Mouse (Mus musculus): ENCODE measurements around the gene H2al1j. TPM values are rescaled to one million over a fixed set of nuclear protein-coding genes. Genes with fewer than 3 reads are reported as not detected.

The H2al1j gene
- not detected for polyA plus RNA-seq (2014; fragmentation: Illumina TruSeq; extraction: RNeasy Lipid Tissue Mini Kit (QIAGEN cat#74804); ENCODE audit: insufficient read depth, low read depth, low replicate concordance)

GRCm38 (mm10) chrX:11327522-11327921 is at the start of gene H2al1j:
H2al1j (plus strand) TSS chrX:11327822.

GRCm38 (mm10) chrX:11298957-11299356 is 28.7 kb upstream of the H2al1j start, which contains the start of gene H2al1a:
H2al1a (plus strand) TSS chrX:11299257.

DNA sequence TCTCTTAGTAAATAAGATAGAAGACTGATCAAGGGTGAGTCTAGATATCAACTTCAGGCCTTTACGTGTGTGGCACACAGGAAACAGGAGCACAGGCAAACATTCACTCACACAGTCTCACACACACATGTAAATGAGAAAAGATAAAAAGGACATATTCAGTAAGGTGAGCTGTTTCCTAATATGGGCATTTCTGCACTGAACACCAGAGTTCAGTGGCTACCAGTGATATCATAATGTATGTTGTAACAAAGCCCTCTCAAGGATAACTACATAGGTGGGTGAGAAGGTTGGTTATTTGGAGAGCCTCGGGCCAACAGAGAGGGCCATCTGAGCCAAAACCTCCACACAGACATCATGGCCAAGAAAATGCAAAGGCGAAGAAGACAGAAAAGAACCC is 25.5 kb upstream of the H2al1j start, which contains the start of gene H2al1b:
Gene H2al1b (plus strand): TSS at position 301 of the 400 bp plus-strand sequence.

DNA sequence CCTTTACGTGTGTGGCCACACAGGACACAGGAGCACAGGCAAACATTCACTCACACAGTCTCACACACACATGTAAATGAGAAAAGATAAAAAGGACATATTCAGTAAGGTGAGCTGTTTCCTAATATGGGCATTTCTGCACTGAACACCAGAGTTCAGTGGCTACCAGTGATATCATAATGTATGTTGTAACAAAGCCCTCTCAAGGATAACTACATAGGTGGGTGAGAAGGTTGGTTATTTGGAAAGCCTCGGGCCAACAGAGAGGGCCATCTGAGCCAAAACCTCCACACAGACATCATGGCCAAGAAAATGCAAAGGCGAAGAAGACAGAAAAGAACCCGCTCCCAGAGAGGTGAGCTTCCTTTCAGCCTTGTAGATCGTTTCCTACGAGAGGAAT is 22.3 kb upstream of the H2al1j start, which contains the start of gene H2al1c:
Gene H2al1c (plus strand): TSS at position 301 of the 400 bp plus-strand sequence.

GRCm38 (mm10) chrX:11308524-11308923 is 19.1 kb upstream of the H2al1j start, which contains the start of gene H2al1d:
H2al1d (plus strand) TSS chrX:11308824.

DNA sequence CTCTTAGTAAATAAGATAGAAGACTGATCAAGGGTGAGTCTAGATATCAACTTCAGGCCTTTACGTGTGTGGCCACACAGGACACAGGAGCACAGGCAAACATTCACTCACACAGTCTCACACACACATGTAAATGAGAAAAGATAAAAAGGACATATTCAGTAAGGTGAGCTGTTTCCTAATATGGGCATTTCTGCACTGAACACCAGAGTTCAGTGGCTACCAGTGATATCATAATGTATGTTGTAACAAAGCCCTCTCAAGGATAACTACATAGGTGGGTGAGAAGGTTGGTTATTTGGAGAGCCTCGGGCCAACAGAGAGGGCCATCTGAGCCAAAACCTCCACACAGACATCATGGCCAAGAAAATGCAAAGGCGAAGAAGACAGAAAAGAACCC is 16.0 kb upstream of the H2al1j start, which contains the start of gene H2al1e:
Gene H2al1e (plus strand): TSS at position 301 of the 400 bp plus-strand sequence.

DNA sequence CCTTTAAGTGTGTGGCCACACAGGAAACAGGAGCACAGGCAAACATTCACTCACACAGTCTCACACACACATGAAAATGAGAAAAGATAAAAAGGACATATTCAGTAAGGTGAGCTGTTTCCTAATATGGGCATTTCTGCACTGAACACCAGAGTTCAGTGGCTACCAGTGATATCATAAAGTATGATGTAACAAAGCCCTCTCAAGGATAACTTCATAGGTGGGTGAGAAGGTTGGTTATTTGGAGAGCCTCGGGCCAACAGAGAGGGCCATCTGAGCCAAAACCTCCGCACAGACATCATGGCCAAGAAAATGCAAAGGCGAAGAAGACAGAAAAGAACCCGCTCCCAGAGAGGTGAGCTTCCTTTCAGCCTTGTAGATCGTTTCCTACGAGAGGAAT is 12.8 kb upstream of the H2al1j start, which contains the start of gene H2al1f:
Gene H2al1f (plus strand): TSS at position 301 of the 400 bp plus-strand sequence.

DNA sequence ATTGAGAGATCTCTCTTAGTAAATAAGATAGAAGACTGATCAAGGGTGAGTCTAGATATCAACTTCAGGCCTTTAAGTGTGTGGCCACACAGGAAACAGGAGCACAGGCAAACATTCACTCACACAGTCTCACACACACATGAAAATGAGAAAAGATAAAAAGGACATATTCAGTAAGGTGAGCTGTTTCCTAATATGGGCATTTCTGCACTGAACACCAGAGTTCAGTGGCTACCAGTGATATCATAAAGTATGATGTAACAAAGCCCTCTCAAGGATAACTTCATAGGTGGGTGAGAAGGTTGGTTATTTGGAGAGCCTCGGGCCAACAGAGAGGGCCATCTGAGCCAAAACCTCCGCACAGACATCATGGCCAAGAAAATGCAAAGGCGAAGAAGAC is 9.7 kb upstream of the H2al1j start, which contains the start of gene H2al1g:
Gene H2al1g (plus strand): TSS at position 301 of the 400 bp plus-strand sequence.

GRCm38 (mm10) chrX:11321192-11321591 is 6.4 kb upstream of the H2al1j start, which contains the start of gene H2al1h:
H2al1h (plus strand) TSS chrX:11321492.

DNA sequence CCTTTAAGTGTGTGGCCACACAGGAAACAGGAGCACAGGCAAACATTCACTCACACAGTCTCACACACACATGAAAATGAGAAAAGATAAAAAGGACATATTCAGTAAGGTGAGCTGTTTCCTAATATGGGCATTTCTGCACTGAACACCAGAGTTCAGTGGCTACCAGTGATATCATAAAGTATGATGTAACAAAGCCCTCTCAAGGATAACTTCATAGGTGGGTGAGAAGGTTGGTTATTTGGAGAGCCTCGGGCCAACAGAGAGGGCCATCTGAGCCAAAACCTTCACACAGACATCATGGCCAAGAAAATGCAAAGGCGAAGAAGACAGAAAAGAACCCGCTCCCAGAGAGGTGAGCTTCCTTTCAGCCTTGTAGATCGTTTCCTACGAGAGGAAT is 3.3 kb upstream of the H2al1j start, which contains the start of gene H2al1i:
Gene H2al1i (plus strand): TSS at position 301 of the 400 bp plus-strand sequence.

Other genes starting within 250 kb of the H2al1j start
- not detected for gene H2al1a, start 28.6 kb upstream of the H2al1j start, polyA plus RNA-seq (2014; fragmentation: Illumina TruSeq; extraction: RNeasy Lipid Tissue Mini Kit (QIAGEN cat#74804); ENCODE audit: insufficient read depth, low read depth, low replicate concordance)
- not detected for gene H2al1b, start 25.4 kb upstream of the H2al1j start, polyA plus RNA-seq (2014; fragmentation: Illumina TruSeq; extraction: RNeasy Lipid Tissue Mini Kit (QIAGEN cat#74804); ENCODE audit: insufficient read depth, low read depth, low replicate concordance)
- not detected for gene H2al1c, start 22.2 kb upstream of the H2al1j start, polyA plus RNA-seq (2014; fragmentation: Illumina TruSeq; extraction: RNeasy Lipid Tissue Mini Kit (QIAGEN cat#74804); ENCODE audit: insufficient read depth, low read depth, low replicate concordance)
- not detected for gene H2al1d, start 19.0 kb upstream of the H2al1j start, polyA plus RNA-seq (2014; fragmentation: Illumina TruSeq; extraction: RNeasy Lipid Tissue Mini Kit (QIAGEN cat#74804); ENCODE audit: insufficient read depth, low read depth, low replicate concordance)
- gene H2al1e, start 15.9 kb upstream of the H2al1j start, polyA plus RNA-seq (2014; fragmentation: Illumina TruSeq; extraction: RNeasy Lipid Tissue Mini Kit (QIAGEN cat#74804); ENCODE audit: insufficient read depth, low read depth, low replicate concordance): not detected
- not detected for gene H2al1f, start 12.7 kb upstream of the H2al1j start, polyA plus RNA-seq (2014; fragmentation: Illumina TruSeq; extraction: RNeasy Lipid Tissue Mini Kit (QIAGEN cat#74804); ENCODE audit: insufficient read depth, low read depth, low replicate concordance)
- gene H2al1g, start 9.6 kb upstream of the H2al1j start, polyA plus RNA-seq (2014; fragmentation: Illumina TruSeq; extraction: RNeasy Lipid Tissue Mini Kit (QIAGEN cat#74804); ENCODE audit: insufficient read depth, low read depth, low replicate concordance): not detected
- not detected for gene H2al1h, start 6.3 kb upstream of the H2al1j start, polyA plus RNA-seq (2014; fragmentation: Illumina TruSeq; extraction: RNeasy Lipid Tissue Mini Kit (QIAGEN cat#74804); ENCODE audit: insufficient read depth, low read depth, low replicate concordance)
- gene H2al1i, start 3.2 kb upstream of the H2al1j start, polyA plus RNA-seq (2014; fragmentation: Illumina TruSeq; extraction: RNeasy Lipid Tissue Mini Kit (QIAGEN cat#74804); ENCODE audit: insufficient read depth, low read depth, low replicate concordance): not detected

All from lung, adult 10 weeks (tissue).